Mouse (Mus musculus) cerebellum, adult 2 months (tissue): ENCODE measurements around the gene Shc4.

Experiments
- CTCF ChIP-seq: fragments of 200-500 bp; IDR thresholded peaks from 2 replicates; pipeline ENCODE4 v1.5.1; 2011; ENCODE audit warnings: low read depth, mild to moderate bottlenecking, control low read depth, low read length, moderate library complexity, borderline replicate concordance; ENCODE audit not compliant: insufficient read depth
- POLR2A ChIP-seq: fragments of 200-500 bp; IDR thresholded peaks from 2 replicates; pipeline ENCODE4 v1.6.1; 2011; ENCODE audit warnings: low read length, control low read depth, borderline replicate concordance; ENCODE audit not compliant: insufficient read depth

- TF ChIP-seq CTCF: no peak
- TF ChIP-seq POLR2A: no peak
Measured at GRCm38 (mm10) chr2:125685441-125686150, 38.4 kb downstream of the Shc4 start.
